Mouse (Mus musculus) right cerebral cortex, adult 18-20 months (tissue): ENCODE results near the gene C530025M09Rik.
A peak's percentile ranks its signal among the peaks of the same experiment; 100 is the strongest.

Source experiments
- DNase-seq: peaks from one replicate; pipeline ENCODE4 v3.0.0; 2022; ENCODE audit warnings: mixed read lengths

Gene C530025M09Rik

DNA sequence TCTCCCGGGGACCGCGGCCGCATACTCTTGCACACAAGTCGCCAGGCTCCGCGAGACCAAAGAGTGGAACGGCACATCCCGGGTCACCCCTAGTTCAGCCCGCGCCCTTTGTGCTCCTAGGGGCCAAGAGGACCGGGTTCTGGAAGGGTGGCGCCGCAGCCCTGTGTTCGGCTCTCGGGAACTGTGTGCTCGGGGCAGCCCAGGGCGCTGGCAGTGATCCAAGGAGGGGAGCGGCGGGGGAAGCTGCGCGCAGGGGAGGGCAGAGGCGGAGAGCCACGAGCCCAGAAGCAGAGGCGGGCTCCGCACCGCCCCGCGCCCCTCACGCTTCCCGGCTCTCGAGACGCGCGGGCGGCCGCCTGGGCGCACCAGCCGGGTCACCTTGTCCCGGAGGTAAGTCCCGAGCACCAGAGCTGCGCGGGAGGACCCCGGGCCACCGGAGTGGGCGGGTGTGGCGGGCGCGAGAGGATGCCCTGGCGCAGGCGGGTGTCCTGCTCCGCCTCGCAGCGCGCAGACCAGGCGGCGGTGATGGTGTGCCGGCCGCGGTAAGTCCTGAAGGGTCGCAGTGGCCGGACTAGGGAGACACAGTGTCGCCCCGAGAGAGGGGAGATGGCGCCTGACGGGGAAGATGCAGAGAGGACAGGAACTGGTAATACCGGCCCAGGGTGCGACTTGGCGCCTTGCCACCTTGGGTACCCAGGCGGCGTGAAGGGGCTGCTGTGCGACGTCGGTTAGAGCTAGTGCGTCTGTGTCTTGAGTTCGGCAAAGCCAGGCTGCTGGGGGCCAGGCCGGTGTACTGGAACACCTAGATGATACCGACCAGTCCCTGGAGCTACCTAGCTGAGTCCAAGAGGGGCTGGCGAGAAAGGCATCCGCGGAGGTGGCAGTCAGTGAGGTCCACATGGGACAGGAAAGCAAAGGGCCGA, at the start of gene C530025M09Rik:
C530025M09Rik (minus strand) TSS at position 678 of the 923 bp plus-strand sequence.
- DNase-seq, result peak; percentile 57

DNA sequence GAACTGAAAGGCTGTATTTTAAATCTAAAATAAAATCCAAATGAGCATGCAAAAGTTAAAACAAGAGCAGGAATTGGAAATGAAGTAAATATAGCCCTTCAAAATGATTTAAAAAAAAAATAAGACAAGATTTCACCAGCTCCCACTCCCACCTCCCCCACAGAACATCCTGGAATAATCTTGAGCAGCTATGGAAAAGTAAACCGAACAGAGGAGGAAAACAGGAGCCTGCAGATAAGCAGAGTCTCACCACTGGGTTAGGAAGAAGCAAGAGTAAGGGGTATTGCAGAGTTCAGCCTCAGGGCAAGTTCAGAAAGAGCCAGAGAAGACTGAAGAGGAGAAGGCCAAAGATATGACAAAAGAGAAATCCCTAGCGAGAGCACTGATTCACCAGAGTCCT, 46.9 kb upstream of the C530025M09Rik start:
- DNase-seq, result peak; percentile 55

DNA sequence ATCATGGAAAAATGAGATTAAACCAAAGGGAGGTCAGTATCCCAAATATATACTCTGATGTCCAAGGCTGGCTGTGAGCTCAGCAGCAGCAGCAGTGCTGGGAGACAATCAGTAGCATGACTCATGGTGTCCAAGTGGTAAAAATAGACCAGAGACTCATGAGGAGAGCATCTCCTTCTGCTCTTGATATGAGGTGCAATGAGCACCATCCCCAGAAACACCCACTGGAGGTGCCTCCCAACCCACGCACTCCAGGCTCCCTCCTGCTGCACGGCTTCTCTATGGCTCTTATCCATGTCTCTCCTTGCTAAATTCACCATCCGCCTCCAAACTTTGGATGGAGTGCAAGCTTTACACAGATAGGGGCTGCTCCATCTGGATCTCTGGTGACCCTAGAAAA, 42.3 kb upstream of the C530025M09Rik start:
- peak; percentile 93 for DNase-seq

DNA sequence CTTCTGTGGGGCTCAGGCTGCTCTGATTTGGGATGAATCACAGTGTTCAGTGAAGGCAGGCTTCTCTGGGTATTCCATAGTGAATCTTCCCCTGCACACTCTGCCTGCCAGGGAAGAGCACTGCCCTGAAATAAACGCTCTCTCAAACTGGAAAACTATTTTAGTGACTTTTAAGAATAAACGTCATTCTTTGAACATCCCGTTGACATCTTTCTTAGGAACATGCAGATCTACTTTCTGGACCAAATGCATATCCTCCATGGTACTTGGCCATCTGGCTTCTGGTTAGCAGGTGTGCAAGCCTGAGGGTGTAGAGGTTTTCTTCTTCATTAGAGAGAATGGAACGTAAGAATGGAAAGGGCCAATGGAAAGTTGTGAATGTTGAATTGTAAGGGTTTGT, 41.5 kb upstream of the C530025M09Rik start:
- peak; percentile 45 for DNase-seq

DNA sequence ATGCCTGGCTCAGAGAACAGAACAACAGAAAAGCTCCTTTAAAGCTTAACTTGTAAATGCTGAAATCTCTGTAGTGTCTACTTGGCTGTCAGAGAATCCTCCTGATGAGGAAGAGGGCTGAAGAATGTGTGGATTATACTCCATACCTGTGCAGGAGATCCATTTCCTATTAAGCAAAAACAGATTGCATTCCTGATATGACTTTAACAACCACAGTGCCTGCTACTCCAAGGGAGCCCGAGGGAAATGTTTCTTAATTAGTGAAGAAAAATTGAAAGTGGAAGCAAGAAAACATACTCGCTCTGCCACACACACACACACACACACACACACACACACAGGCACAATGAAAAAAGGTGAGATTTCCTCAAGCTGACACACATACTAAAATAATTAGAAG, 39.5 kb upstream of the C530025M09Rik start:
- DNase-seq, result no peak

DNA sequence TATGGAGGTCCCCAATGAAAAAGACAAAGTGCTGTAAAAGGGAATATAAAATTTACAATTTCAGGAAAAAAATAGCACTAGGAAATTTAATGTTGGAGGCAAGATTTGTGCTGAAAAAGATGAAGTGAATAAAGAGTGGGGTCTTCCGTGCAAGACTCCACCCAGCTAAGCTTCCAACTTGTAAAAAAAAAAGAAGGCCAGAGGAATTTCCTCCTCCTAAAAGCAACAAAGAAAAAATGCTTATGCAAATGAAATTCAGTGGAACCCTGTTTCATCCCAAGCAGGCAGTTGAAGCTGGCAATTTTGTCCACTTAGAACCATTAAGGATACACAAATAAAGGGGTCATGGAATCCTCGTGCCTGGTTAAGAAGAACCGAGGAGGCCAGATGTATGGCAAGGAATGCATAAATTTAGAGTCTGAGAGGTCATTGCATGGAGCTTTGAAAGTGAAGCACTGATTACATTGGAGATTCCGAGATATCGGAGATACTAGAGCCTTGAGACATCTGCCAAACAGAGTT, 35.0 kb upstream of the C530025M09Rik start:
- no peak for DNase-seq

DNA sequence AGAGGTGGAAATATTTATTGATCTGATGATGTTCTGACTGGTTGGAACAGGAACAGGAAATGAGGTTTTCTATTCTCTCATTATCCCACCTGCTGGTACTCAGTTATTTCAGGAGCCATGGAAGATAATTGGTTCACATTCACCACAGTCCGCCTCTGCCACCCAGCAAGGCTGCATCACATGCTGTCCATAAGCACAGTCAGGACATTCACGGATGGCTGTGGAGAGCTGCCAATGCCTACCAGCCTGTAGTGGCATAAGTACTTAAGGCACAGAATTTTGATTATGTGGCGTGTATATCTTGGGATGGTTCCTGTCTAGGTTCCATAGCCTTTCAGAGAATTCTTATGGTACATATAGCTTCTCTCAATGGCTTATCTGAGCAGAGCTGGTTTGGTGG, 30.0 kb upstream of the C530025M09Rik start:
- peak; percentile 46 for DNase-seq

DNA sequence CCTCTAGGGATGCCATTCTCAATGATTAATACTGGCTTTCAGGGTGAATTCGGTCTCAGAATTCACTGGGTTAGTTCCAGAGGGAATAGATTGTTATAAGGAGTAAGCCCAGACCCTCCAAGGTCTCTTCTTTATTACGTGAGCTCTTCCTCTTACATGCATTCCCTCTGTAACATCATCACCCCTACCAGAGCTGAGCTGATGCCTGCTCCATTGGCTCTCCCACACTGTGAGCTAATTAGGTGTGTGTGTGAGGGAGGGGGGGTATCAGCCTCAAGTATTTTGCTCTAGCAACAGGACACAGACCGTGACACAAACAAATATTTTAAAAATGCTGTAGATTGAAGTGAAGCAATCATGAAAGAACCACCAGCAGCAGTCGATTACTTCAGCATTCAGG, 17.8 kb upstream of the C530025M09Rik start:
- DNase-seq, result no peak

DNA sequence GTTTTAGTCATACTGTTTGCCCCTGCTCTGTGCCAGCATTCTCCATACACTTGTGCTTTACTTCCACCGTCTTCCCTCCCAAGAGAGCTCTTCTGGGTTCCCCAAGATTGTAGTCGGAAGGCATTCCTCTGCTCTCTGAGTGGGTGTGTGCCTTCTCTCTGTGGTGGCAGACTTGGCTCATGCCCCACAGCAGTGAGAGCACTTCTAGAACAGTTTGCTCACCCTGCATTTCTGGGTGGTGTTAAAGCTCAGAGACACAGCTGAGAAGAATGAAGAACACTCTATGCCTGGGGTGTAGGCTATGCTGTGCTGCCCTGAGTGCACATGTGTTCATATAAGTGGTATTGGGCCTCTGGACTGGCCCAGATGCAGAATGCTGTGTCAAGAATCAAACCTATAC, 13.6 kb upstream of the C530025M09Rik start:
- DNase-seq, result peak; percentile 87

DNA sequence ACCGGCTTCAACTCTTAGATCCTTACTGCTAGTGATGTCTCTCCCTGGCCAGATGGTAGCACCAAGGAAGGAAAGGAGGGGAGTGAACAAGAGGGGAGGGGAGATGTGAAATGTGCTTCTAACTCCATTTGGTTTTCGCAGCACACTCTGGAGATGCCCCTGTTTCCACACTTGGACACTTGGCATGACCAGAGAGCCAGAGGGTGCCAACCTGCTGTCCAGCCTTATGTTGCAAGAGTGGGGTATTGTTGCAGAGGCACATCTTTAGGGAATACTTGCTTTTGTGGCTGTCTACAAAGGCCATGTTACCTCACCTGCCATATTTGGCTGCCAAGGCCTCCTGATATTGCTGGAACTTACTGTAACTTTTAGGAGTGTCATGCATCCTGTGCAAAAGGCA, 8.7 kb upstream of the C530025M09Rik start:
- DNase-seq, result no peak

DNA sequence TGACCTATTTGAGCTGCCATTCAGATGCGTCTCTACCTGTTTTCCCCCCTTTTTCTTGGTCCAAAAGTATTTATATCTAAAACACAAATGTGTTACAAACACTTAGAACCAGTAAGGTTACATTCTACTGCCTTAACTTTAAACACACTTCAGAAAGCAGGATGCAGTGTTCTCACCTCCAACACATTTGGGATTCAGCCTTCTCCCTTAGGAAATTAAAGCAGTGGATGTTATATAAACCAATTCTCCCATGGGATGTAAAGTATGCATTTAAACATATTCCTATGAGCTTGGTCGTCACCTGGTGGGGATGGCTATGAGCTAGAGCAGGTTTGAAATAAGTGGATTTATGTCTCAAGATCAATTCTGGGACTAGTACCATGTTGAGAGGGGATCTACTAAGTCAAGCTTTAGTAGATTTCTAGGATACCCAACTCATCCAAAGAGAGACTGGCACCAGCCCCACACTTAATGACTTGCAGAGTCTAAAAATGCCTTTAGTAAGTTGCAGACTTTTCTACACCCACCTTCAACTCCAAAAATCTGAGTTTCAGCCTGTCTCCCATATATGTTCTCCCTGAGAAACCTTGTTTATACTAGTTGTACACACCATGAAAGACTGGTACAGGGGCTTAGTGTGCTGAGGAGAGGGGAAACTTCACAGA, 5.6 kb upstream of the C530025M09Rik start:
- peak; percentile 24 for DNase-seq

DNA sequence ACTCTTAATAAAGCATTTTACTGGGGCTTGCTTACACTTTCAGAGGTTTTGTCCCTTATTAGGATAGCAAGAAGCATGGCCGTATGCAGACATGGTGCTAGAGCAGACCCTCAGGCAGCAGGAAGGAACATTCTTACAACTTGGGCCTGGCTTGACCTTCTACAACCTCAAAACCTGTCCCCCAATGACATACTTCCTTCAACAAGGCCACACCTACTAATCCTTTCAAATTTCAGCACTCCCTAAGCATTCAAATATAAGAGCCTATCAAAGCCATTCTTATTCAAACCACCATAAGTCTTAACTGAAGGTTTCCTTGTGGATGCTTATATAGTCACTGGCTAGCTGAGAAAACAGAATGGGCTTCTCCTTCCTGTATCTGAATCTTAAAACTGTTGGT, 4.1 kb upstream of the C530025M09Rik start:
- DNase-seq, result no peak

DNA sequence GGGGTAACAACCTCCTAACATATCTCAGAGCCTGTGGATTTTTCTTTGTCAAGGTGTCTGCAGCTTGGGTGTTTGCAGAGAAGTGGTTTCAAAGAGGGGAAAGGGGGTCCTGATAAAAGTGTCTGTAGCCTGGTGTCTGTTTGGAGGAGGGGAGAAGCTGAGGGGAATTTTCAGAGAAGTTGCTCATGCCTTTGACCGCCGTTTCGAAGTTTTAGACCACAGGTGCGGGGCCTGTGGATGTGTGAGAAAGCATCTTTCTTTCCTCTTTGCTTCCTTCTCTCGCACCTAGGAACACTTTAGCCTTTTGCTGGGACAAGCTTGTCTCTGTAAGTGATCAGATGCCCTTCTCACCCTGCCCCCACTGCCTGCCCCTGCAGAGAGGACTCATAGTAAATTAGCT, 1.3 kb upstream of the C530025M09Rik start:
- DNase-seq, result no peak

DNA sequence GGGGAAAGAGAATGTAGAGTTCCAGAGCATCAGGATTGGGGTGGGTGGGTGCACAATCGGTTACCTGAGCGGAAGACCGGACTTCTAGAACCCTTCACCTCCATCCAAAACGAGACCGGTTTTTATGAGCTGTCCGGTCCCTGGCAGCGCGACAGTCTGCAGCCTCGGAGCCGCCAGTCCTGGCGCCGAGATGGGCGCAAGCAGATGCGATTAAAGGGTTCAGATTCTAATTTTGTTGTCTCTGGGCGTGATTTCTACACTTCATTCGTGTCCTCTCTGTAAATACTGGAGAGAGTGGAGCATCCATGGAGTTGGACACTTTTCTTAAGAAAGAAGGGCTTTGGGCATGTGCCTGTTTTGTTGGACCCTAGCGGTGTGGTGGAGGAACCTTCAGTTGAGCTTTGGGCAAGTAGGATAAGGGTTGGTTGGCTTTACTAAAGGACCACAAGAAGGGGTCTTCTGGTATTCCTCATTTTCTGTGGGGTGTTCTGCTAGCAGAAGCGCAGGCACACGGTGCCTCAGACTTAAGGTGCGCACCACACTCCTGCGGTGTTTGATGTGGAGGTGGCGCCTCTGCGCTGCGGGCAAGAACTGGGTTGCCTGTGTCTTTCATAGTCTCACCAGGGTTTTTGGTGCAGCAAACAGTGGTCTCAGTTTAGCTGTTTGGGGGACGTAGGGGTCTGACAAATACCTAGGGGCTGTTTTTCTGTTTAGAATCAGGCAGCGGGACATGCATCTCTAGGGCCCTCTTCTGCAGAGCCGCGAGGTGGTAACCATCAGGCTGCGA, 639 bp upstream of the C530025M09Rik start:
- DNase-seq, result peak; percentile 52

DNA sequence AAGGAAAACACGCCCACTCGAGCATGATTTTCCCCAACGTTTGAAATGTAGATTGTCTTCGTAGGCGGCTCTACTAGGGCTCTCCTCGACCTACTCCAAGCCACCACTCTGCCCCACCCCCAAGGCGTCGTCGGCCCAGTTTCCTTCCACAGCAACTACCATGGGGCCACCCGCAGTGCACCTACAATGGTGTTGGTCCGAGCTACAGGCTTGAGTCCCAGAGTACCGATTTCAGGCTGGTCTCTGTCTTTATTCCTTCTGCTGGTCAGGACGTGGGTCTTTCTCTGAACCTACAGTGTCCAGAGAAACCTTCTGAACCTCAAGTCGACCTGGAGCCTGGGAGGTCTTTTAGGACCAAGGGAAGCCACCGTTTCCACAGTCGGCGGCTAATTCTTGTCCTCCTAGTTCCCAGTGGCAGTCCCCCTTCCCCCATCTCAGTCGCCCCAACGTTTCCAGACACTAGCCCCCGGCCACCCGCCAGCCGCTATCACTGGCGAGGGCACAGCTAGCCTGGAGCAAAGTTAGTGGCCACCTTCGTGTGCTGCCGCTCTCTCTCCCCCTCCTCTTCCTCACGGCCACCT, 968 bp downstream of the C530025M09Rik start:
- DNase-seq, result peak; percentile 48

DNA sequence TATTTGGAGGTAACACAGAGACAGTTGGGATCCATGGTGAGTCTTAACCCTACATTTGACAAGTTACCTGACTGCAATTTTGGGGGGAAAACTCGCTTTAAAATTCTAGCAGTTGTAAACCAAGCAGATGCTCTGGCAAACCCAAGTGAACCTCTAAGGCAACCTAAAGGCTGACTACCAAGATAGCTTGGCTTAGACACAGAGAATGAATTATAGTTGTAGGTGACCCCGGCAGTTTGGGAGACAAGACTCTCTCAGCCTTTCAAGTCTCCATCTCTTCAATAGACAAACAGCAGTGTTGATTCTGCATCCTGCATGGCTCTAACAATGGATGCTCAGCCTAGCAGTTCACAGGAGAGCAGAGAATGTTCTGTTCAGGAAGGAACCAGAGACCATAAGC, 2.1 kb downstream of the C530025M09Rik start, which contains the start of gene Syndig1:
Syndig1 (plus strand) TSS at position 301 of the 400 bp plus-strand sequence.
- no peak for DNase-seq

DNA sequence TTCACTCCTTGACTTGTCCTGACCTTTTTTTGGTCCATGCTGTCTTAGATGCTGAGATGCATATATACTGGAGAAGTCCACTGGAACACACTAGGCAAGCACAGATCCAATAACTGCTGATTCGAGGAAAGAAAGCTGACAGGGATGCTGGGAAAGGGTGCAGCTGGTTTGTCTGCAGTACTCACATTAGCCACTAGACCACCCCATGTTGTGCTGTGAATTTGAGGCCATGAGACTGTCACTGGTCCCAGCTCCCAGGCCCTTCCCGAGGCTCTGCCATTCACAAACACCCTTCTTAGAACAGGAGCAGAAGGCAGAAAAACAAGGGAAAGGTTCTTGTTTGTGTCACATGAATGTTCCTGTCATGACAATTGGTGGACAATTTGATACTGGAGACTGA, 10.8 kb downstream of the C530025M09Rik start:
- no peak for DNase-seq

DNA sequence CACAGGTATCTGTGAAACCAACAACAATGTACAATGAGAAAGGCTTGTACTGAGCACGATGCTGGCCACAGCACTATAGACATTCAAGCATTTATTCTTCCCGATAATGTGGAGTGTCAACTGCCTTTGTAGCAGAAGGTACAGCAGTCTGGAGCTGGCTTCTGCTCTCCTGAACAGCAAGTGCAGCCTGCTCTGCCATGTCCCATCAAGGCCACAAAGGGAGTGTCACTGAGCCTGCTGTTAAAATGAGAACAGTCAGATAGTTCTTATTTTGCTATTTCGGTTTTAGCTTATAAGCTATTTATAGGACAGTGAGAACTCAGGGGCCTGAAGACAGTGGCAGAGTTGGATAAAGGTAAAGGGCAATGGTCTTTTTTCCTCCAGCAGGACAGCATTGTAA, 11.3 kb downstream of the C530025M09Rik start:
- DNase-seq, result no peak

DNA sequence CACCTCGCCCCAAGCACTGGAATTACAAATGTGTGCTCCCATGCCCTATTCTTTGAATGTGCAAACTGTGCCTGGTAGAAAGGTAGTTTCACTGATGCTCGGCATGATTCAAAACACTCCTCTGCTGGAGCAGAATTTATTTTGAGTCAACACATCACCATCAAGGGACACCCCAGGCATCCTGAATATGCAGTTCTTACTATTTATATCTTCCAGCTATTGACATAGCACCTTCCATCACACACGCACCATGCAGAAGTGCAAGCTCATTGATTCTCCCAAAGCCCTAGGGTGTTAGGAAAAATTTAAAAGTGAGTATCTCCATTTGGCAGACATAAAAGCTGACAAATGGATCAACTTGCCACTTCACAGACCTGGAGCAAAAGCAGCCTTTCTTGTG, 12.6 kb downstream of the C530025M09Rik start:
- no peak for DNase-seq

DNA sequence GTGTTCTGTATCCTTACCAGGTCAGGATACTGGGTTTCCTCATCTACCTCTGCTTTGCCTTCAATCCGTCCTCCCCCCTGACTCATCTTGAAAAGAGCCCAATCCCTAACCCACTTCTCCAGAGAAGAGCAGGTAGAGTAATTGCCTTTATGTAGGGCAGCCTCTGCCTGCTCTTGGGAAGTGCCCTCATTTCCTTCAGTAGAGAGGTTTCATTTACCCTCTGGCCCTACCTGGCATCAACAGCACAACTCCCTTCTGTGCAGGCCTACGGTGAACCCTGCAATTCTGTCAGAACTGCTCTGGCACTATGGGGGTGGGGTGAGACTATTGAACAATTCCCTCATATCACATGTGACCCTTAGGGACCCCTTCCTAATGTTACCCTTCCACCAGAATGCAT, 18.1 kb downstream of the C530025M09Rik start:
- no peak for DNase-seq

DNA sequence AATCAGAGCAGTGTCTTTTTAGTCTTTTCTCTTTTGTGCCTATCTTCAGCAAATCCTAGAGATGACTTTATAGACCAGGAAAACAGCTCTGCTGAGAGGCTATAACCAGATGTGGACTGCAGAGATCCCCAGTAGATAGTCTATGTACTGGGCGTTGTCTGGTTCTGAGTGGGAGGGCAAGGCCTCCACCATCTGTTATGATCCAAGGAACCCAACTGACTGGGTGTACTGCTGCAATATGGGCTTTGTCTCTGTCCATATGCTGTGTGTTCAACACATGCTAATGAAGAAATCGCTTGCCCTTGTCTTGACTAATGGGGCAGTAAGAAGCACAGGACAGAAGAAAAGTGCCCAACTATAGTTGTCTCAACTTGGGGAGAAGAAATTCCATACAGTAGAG, 25.8 kb downstream of the C530025M09Rik start:
- peak; percentile 8 for DNase-seq

DNA sequence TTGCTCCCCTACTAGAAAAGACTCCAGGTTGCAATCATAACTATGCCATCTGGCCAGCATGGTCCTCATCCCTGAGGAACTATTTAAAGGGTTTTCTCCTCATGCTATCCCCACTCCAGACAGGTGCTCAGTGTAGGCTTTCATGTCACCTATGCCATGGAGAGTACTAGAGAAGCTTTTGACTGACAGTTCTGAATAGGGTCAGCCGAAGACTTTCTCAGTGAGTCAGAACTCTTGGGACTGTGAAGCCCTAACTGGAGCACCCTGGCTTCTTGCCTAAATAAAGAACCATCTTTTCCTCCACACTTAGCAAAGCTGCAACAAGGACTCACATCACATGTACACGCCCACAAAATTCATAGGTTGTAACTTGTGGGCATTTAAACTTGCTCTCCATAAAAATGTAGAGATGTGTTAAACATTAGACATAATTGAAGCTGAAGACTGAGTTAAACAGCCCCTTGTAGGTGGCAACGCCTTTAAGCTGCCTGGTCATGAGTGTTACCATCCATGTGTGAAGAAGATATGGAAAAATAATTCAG, 26.3 kb downstream of the C530025M09Rik start:
- DNase-seq, result no peak
